Mouse (Mus musculus): ENCODE measurements around the gene Wbp4. TPM values are rescaled to one million over a fixed set of nuclear protein-coding genes. Genes with fewer than 3 reads are reported as not detected.
"Not testable (repeated sequence)": the region's sequence is repeated elsewhere in the genome, so short reads cannot be mapped to it uniquely, and the experiment has no call there.

Gene Wbp4
- 32.4 and 36.4 TPM in 2 replicates for polyA plus RNA-seq (2015; fragmentation: Nextera tagmentation; extraction: Ambion mirVana)

DNA sequence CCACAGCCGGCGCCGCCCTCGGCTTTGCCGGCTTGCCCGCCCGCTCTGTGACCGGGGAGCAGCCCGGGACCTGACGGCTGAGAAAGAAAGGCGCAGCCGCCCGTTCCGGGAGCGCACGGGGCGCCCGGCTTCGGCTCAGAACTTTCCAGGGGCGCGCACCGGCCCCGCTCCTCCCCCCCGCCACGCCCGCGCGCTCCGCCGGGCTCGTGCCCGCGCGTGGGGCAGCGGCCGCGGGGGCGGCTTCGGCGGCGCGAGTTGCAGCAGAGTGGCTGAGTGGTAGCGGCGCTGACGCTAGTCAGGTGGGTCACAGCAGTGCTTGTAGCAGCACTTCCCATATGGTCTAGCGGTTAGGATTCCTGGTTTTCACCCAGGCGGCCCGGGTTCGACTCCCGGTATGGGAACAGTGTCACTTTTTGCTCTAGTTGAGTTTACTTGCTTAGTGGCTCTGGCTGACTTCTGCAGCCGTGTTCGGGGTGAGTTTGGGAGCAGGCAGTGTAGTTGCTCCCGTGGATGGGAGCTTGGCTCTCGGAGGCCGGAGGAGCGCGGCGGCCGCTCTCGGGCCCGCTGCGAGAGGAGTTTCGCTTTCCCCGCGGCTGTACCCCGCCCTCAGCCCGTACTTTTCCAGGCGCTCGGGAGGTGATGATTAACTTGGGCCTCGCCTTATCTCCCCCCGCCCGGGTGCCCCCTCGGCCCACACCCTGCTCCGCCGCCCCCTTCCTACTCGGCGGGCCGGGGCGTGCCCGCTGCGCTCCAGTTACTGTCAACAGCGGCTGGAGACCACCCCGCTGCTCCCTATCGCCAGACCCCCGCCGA lies at the start of gene Wbp4:
Wbp4 (minus strand) TSS at position 182 of the 813 bp plus-strand sequence.
- no peaks in the 10 kb centered on the region for H3K27me3 ChIP-seq (ENCODE audit: control insufficient read depth, insufficient read depth, low read length)
- peaks cover 38% of the 10 kb centered on the region for H3K4me1 ChIP-seq (ENCODE audit: control insufficient read depth, insufficient read depth, low read length)
- peak within 1 kb of the TSS; percentile 100 for H3K9ac ChIP-seq (ENCODE audit: low read length)
- ATAC-seq (ENCODE audit: insufficient read depth, low FRiP score): peak; percentile 87
- WGBS: under 1% methylated on average over 83 of the region's 86 CpGs
- no peaks in the 10 kb centered on the region; the same call in 1 of the 2 replicates for H3K36me3 ChIP-seq (ENCODE audit: control insufficient read depth, insufficient read depth, low read length)
- H3K4me3 ChIP-seq (replicated peaks; ENCODE audit: low read length): peak within 1 kb of the TSS; percentile 97
- no peaks in the 10 kb centered on the region for H3K9me3 ChIP-seq (replicated peaks; ENCODE audit: control insufficient read depth, low read length)
- peak within 1 kb of the TSS; percentile 81 for H3K4me2 ChIP-seq (ENCODE audit: low read depth, low read length)
- H3K27ac ChIP-seq (ENCODE audit: low read length): peak within 1 kb of the TSS; percentile 100

DNA sequence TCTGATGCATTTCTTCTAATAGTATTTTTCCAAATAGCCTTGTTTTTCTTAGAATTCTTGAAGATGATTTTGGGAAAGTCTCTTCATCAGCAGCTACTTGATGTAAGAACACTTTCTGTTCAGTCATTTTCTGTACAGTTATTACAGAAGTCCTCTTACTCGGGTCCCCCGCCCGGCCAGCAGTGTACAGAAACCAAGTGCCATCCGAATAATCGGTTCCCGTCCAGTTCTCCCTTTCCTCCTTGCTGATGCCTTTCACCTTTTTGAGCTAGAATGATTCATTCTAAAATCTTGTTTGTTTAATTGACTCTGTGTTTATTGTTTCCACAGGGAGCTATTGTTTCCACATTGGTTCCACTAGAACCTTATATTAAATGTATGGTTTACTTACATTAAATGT lies 49.4 kb upstream of the Wbp4 start:
- ATAC-seq (ENCODE audit: insufficient read depth, low FRiP score): no peak
- WGBS: 83% methylated on average over 6 of the region's 6 CpGs

DNA sequence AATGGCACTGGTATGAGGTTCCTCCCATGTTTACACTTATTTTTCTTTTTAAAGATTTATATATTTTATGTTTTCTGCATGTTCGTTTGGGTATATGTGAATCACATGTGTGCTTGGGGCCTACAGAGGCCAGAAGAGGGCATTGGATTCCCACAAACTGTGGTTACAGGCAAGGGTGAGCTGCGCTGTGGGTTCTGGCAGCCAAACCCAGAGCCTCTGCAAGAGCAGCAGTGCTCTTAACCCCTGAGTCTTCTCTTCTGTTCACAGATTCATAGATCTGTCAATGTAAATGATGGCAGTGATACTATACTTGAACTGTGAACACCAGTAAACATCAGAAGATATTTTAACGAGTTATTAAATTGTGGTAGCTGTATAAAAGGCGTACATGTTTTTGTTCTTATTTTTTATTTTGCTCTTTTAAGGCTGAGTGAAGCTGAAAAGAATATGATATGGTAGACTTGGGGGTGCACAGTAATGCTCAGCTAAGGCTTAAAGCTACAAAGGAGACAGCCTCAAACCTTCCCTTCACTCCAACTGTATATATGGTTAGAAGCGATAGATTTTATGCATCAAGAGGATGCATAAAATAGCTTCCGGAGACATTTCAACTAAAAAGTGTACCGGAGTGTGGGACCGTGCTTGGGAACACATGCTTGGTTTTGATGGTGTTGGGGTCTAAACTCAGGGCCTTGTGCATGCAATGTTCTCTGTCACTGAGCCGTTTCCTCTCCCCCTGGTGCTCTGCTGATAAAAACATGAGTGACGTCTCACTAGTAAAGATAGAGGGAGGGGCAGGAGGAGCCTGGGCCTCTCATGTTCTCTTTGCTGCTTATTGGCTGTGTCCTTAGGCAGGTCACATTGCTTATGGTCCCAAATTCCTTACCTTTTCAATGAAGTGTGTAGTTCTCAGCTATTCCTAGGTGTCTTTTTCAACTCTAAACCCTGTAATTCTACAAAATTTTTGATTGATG lies 48.5 kb upstream of the Wbp4 start:
- Histone ChIP-seq H3K27ac (ENCODE audit: low read length) (no peak overlapping the region), H3K27me3 (ENCODE audit: control insufficient read depth, insufficient read depth, low read length) (no peaks in the 10 kb centered on the region), H3K4me2 (ENCODE audit: low read depth, low read length) (no peak overlapping the region), H3K9ac (ENCODE audit: low read length) (no peak overlapping the region), H3K4me3 (replicated peaks; ENCODE audit: low read length) (no peak overlapping the region), H3K4me1 (ENCODE audit: control insufficient read depth, insufficient read depth, low read length) (peaks cover 13% of the 10 kb centered on the region), H3K36me3 (ENCODE audit: control insufficient read depth, insufficient read depth, low read length) (no peaks in the 10 kb centered on the region), H3K9me3 (replicated peaks; ENCODE audit: control insufficient read depth, low read length) (no peaks in the 10 kb centered on the region)
- ATAC-seq (ENCODE audit: insufficient read depth, low FRiP score): 0 out of 2 replicates have a peak, but pooled peaks have one; percentile 14
- WGBS: 74% methylated on average over 10 of the region's 10 CpGs

More for the DNA sequence above, 49.4 kb upstream of the Wbp4 start:
- Histone ChIP-seq H3K27me3 (ENCODE audit: control insufficient read depth, insufficient read depth, low read length) (no peaks in the 10 kb centered on the region), H3K9me3 (replicated peaks; ENCODE audit: control insufficient read depth, low read length) (no peaks in the 10 kb centered on the region), H3K27ac (ENCODE audit: low read length) (no peak overlapping the region), H3K36me3 (ENCODE audit: control insufficient read depth, insufficient read depth, low read length) (no peaks in the 10 kb centered on the region), H3K4me1 (ENCODE audit: control insufficient read depth, insufficient read depth, low read length) (peaks cover 16% of the 10 kb centered on the region), H3K4me3 (replicated peaks; ENCODE audit: low read length) (no peak overlapping the region), H3K4me2 (ENCODE audit: low read depth, low read length) (no peak overlapping the region), H3K9ac (ENCODE audit: low read length) (no peak overlapping the region)

DNA sequence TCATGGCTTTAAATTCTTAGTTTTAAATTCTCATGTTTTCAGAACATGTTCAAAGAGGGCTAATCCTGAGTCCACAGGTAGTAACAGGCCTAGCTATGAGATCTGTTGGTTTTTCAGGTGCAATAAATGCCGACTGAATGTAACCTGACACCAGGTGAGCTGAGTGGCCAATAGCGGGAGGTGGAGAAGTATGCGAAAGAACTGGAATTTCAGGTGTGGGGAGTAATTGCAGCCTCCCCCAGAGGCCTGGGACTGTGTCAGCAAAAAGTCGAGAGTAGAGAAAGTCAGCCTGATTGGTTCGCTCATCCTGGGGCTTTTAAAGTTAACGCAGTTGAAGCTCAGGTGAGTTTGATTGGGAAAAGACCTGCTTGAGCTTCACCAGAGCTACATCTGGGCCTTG lies 46.4 kb upstream of the Wbp4 start:
- H3K36me3 ChIP-seq (ENCODE audit: control insufficient read depth, insufficient read depth, low read length): no peaks in the 10 kb centered on the region
- H3K4me1 ChIP-seq (ENCODE audit: control insufficient read depth, insufficient read depth, low read length): peaks cover 18% of the 10 kb centered on the region
- ATAC-seq (ENCODE audit: insufficient read depth, low FRiP score): peak; percentile 95
- H3K4me3 ChIP-seq (replicated peaks; ENCODE audit: low read length): no peak overlapping the region
- no peaks in the 10 kb centered on the region for H3K9me3 ChIP-seq (replicated peaks; ENCODE audit: control insufficient read depth, low read length)
- H3K9ac ChIP-seq (ENCODE audit: low read length): no peak overlapping the region
- H3K27ac ChIP-seq (ENCODE audit: low read length): peak overlapping the region; percentile 83
- WGBS: 37% methylated on average over 6 of the region's 6 CpGs
- H3K4me2 ChIP-seq (ENCODE audit: low read depth, low read length): peak overlapping the region; percentile 41; the same call in 1 of the 2 replicates
- no peaks in the 10 kb centered on the region for H3K27me3 ChIP-seq (ENCODE audit: control insufficient read depth, insufficient read depth, low read length)

DNA sequence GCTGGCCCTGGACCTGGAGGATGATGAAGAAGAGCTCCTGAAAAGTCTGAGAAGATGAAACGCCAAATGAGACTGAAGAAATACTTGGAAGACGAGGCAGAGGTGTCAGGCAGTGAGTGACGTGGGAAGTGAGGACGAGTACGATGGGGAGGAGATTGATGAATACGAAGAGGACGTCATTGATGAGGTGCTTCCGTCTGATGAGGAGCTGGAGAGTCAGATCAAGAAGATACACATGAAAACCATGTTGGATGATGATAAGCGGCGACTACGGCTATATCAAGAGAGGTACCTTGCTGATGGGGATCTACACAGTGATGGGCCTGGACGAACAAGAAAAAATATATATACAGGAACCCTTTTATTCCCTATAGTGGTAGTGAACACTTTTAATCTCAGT lies 44.8 kb upstream of the Wbp4 start:
- H3K36me3 ChIP-seq (ENCODE audit: control insufficient read depth, insufficient read depth, low read length); H3K9me3 ChIP-seq (replicated peaks; ENCODE audit: control insufficient read depth, low read length); H3K4me2 ChIP-seq (ENCODE audit: low read depth, low read length); H3K27ac ChIP-seq (ENCODE audit: low read length); ATAC-seq (ENCODE audit: insufficient read depth, low FRiP score); H3K27me3 ChIP-seq (ENCODE audit: control insufficient read depth, insufficient read depth, low read length); H3K4me3 ChIP-seq (replicated peaks; ENCODE audit: low read length); H3K9ac ChIP-seq (ENCODE audit: low read length): not testable (repeated sequence)
- peaks cover 29% of the 10 kb centered on the region for H3K4me1 ChIP-seq (ENCODE audit: control insufficient read depth, insufficient read depth, low read length)
- WGBS: 87% methylated on average over 12 of the region's 12 CpGs

DNA sequence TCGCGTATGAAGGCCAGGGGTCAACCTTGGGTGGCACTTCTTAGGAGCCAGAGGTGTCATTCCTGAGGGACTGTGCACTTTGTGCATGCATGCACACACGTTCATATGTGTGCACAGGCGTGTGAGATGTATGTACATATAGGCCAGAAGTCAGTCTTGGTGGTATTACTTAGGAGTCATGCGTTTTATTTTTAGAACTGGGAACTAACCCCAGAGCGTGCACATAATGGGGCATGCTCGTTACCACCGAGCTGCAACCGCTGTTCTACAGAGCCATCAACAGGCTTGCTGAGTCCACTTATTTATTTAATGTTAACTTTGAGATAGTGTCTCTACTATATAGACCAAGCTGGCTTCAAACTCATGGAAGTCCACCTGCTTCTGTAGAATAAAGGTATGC lies 41.1 kb upstream of the Wbp4 start:
- ATAC-seq (ENCODE audit: insufficient read depth, low FRiP score): no peak
- Histone ChIP-seq H3K27me3 (ENCODE audit: control insufficient read depth, insufficient read depth, low read length) (no peaks in the 10 kb centered on the region), H3K27ac (ENCODE audit: low read length) (no peak overlapping the region), H3K9ac (ENCODE audit: low read length) (no peak overlapping the region), H3K36me3 (ENCODE audit: control insufficient read depth, insufficient read depth, low read length) (no peaks in the 10 kb centered on the region), H3K4me2 (ENCODE audit: low read depth, low read length) (no peak overlapping the region), H3K9me3 (replicated peaks; ENCODE audit: control insufficient read depth, low read length) (no peaks in the 10 kb centered on the region), H3K4me3 (replicated peaks; ENCODE audit: low read length) (no peak overlapping the region), H3K4me1 (ENCODE audit: control insufficient read depth, insufficient read depth, low read length) (peaks cover 28% of the 10 kb centered on the region)
- WGBS: 78% methylated on average over 9 of the region's 9 CpGs

DNA sequence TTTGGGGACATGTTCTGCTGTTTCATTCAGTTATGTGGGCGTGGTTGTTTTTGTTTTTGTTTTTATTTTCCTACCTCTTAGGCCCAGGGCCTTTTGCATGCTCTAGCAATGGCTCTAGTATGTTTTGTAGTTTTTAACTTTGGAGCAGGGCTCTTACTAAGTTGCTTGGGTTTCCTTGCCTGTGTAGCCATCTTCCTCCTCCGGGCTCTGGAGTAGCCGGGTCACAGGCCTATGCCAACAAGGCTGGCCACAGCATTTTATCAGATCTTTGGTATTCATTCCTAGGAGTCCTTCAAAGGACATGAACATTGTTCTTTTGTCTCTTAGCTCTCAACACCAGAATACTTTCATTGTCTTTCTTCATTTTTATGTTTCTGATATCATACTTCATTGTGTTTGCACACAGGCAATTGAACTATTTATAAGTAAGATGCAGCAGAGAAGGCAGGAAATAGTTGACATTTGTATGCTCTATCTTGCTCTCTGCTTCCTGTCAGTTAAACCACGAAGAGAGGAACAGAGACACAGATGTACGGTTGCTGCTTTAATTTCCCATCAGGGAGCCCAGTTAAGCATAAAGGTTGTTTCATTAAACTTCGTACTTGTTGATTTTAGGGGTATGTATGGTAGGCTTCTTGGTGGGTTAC lies 40.3 kb upstream of the Wbp4 start:
- 61% methylated on average over 6 of the region's 6 CpGs for WGBS
- Histone ChIP-seq H3K4me3 (replicated peaks; ENCODE audit: low read length) (no peak overlapping the region), H3K27me3 (ENCODE audit: control insufficient read depth, insufficient read depth, low read length) (no peaks in the 10 kb centered on the region), H3K4me1 (ENCODE audit: control insufficient read depth, insufficient read depth, low read length) (peaks cover 30% of the 10 kb centered on the region), H3K9me3 (replicated peaks; ENCODE audit: control insufficient read depth, low read length) (no peaks in the 10 kb centered on the region), H3K36me3 (ENCODE audit: control insufficient read depth, insufficient read depth, low read length) (no peaks in the 10 kb centered on the region), H3K4me2 (ENCODE audit: low read depth, low read length) (no peak overlapping the region), H3K9ac (ENCODE audit: low read length) (no peak overlapping the region), H3K27ac (ENCODE audit: low read length) (peak overlapping the region; percentile 5)
- ATAC-seq (ENCODE audit: insufficient read depth, low FRiP score): no peak

DNA sequence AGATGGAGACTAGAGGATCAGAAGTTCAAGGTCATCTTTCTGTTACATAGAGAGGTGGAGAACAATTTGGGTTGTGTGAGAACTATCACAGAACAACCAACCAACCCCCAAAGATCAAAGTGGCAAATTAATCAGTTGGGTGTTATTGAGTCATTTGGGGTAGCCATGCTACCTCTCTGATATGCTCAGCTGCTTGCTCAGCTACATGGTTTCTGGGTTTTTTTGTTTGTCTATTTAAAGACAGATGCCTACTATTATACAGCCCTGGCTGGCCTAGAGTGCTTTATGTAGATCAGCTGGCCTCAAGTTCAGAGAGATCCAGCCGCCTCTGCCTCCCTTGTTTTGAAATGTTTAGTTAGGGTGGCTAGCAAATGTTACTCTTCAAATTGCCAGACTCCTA lies 39.7 kb upstream of the Wbp4 start:
- Histone ChIP-seq H3K4me2 (ENCODE audit: low read depth, low read length) (no peak overlapping the region), H3K4me1 (ENCODE audit: control insufficient read depth, insufficient read depth, low read length) (peaks cover 30% of the 10 kb centered on the region), H3K27ac (ENCODE audit: low read length) (peak overlapping the region; percentile 5), H3K4me3 (replicated peaks; ENCODE audit: low read length) (no peak overlapping the region), H3K27me3 (ENCODE audit: control insufficient read depth, insufficient read depth, low read length) (no peaks in the 10 kb centered on the region), H3K36me3 (ENCODE audit: control insufficient read depth, insufficient read depth, low read length) (no peaks in the 10 kb centered on the region), H3K9ac (ENCODE audit: low read length) (no peak overlapping the region), H3K9me3 (replicated peaks; ENCODE audit: control insufficient read depth, low read length) (no peaks in the 10 kb centered on the region)
- 75% methylated on average over 1 of the region's 1 CpGs for WGBS
- no peak for ATAC-seq (ENCODE audit: insufficient read depth, low FRiP score)

Data from stomach, embryonic 16.5 days (tissue).